Mouse (Mus musculus) urinary bladder, postnatal 10 days (tissue): ENCODE data around the gene Chrm3.

Experiments
- DNase-seq: peaks from one replicate; pipeline ENCODE4 v3.0.0; 2022; ENCODE audit warnings: low spot score

Chrm3 gene

GRCm38 (mm10) chr13:10071165-10071564 lies 289.5 kb downstream of the Chrm3 start:
- no peak for DNase-seq

- no peak for DNase-seq
Observed at GRCm38 (mm10) chr13:10068927-10069580, 291.6 kb downstream of the Chrm3 start.

DNA sequence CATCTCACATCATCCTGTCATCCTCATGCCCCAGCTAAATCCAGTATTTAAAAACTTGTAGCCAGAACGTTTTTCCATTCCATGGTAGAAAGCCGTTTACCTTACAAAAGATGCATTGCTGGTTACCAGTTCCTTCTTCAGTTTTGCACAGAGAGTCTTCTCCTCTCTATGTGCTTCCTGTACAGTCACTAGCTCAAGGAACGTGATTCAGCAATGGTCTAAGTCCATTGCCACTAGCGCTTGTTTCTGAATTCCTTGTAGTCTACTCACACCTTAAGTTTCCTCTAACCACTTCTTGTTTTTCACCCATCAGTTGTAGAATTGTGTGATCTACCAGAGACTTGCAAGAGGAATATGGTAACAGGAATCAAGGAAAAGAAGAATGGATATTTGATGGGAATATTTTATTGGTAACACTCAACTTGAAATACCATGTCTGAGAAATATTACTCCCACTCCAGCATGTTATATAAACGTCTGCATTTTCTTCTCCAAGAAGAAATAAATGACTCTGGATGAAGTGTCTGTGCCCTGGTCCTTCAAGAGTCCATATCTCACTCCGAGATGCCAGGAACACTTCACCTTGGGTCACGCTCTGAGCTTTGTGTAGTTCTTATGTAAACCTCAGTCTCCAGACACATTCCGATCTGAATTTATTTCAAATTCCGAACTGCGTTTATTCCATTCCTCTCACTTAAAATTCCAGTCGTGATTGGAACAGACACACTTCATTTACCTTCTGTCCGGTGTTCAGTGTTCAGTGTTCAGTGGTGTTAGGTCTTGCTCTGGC lies 293.6 kb downstream of the Chrm3 start:
- no peak for DNase-seq

- DNase-seq = no peak
Observed at GRCm38 (mm10) chr13:10065776-10066175, 294.9 kb downstream of the Chrm3 start.

DNA sequence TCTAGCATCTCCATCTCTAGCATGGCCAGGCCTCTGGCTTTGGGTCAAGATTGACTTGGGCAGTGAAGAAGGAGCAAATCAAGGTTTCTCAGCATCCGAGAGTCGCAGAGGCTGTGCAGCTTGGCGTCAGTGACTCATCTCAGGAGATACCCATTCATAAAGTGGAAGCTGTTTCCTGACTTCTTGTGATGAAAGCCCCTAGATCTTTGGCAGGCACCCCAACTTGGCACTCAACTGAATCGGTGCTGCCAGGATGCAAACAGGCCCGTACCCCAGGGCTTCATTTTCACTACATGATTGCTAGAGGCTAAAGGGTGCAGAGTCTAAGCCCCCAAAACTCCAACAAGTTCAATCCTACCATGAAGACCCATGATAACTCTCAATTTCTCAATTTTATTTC lies 298.0 kb downstream of the Chrm3 start:
- no peak for DNase-seq

- no peak for DNase-seq
Observed at GRCm38 (mm10) chr13:10058993-10059392, 301.7 kb downstream of the Chrm3 start.

DNA sequence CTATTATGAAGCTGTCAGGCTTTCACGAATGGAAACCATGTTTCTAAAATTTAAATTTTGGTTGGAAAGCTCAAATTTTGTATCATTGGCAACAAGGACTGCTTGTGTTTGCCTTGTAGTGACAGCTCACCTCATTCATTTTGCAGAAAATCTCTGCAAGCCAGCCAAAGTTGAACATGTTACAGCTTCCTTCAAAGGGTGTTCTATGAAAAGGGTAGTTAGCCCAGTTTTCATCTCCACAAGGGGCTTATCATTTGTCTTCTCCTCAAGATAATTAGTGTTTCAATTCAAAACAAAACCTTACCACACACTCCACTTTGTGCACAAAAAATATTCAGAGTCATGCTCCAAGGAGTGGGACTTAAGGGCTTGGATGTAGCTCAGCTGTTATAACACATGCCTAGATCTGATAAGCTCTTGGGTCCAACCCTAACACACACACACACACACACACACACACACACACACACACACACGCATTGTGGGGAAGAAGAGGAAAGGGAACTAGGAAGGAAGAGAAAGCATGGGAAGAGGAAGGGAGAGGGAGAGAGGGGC lies 302.9 kb downstream of the Chrm3 start:
- DNase-seq = no peak

DNA sequence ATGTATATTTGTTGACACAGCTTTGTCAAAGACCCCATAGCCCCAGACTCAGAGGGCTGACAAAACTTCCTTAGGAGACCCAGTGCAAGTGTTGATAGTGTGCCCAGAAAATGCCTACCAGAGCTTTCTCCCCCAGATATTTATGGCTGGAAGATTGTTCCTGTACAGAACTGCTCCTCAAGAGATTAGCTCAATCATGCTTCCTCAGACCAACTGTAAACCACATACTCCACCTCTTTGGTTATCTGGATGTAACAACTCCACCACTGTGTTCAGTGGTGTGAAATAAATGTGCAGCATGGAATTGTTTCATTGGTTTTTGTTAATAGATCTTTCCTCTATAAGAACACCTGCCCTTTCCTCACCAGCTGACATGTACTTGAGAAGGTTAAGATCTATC lies 306.6 kb downstream of the Chrm3 start:
- DNase-seq = no peak

DNA sequence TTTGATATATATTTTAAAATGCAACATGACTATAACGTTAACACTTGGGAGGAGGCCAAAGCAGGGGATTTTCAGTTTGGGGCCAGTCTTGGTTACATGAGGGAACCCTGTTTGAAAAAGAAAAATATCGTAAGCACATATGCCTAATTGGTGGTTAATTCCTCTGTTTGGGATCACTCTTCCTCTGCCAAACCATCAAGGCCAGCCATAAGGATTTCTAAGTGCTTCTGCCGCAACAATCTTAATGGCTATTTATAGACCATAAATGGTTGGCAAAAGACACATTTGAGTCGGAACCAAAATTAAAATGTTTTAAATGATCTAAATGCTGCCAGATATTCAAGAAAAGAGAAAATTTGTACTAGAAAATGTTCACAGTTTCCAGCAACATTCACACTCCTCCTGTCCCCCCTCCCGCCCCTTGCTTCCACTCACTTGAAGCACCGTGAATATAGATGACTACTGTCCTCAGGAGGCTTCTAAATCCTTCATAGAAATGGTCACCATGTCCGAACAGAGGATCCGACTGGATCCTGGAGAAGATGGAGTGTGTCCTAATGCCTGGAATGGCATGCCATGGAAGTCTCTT lies 307.3 kb downstream of the Chrm3 start:
- DNase-seq = no peak

DNA sequence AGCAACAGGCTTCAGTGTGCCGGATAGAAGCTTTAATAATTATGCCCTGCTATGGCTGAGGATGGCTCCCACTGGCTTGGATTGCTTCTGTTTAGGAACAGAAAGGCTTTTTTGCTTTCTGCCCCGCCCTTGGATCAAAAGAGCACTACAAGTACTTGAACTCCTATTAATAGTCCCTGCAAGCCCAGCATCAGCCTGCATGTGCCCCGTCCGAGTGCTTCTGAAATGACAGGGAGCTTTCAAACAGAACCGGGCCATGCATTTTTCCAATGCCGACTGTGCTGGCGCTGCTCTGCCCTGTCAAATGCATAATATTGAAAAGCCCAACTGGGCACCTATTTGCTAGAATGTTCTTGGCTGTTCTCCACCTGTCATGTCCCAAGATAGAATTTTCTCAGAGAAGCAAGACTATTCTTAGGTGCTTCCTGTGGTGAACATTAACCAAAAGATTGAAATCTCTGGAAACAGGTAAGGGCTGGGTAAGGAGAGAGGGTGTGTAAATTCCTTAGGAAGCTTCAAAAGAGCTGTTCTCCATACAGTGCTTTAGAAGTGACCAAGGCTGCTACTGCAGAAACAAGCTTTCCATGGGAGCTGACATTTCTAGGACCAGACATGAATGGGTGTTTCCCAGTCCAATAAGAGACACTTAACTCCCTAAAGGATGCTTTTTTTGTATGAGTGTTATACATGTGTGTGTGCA lies 314.8 kb downstream of the Chrm3 start:
- DNase-seq = no peak

DNA sequence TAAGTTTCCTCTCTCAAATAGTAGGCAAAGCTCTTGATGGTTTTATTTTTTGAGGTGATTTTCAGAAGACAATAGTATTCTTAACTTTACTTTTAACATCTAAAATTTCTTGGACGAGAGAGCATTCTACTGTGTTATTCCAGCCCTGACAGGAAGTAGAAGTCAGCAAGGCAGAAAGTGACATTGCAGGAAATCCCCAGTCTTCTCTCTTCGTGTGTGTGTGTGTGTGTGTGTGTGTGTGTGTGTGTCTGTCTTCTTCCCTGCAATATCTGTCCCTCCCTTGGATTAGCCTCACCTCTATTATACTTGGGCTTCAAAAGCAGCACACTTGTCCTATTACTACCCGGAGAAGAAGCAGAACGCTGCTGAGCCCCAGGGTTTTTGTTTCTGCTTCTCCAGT lies 316.6 kb downstream of the Chrm3 start:
- DNase-seq = no peak

DNA sequence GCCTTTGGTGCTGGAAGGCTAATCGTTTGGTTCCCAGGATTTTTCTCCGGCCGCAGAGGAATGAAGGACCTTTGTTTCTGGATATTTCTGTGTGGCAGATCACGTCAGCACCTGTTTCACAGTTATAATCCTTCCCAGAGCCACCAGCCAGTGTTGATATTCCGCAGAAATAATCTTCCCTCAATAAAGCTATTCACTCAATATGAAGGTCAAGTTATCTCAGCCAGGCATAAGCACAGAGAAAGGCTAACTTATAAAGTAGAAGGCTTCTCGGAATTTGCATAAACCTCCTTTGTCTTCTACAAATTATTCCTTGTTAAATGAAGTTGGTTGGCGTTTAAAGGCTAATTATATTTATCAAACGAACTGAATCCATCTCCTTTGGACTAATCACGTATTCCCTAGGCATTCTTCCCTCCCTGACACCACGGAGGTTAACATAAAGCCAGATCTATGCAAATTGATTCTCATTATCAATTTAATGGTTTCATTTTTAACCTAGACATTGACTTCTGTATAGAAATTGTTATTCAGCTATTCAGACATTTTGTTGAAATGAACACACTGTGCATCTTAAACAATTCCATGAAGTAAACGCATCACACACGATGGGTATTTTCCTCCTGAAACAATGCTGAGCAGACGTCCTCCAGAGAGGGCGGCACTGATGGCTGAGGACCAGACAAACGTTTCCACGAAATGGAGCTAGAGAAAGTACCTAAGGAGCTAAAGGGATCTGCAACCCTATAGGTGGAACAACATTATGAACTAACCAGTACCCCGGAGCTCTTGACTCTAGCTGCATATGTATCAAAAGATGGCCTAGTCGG lies 326.9 kb downstream of the Chrm3 start:
- no peak for DNase-seq

- DNase-seq = no peak
Observed at GRCm38 (mm10) chr13:10031547-10031946, 329.1 kb downstream of the Chrm3 start.

DNA sequence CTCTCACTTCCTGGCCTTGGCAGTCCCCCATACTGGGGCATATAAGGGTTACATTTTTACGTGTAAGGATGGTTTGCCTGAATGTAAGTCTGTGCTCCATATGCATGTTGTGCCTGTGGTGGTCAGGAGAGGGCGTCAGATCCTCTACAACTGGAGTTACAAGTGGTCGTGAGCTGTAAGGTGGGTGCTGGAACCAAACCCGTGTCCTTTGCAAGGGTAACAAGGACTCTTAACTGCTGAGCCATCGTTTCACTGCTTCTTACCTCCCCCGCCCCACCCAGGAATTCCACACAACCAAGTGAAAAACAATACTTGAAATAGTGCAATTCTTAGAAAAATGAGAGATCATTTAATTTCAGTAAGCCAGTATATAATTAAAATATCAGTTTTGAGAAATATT lies 330.7 kb downstream of the Chrm3 start:
- no peak for DNase-seq

DNA sequence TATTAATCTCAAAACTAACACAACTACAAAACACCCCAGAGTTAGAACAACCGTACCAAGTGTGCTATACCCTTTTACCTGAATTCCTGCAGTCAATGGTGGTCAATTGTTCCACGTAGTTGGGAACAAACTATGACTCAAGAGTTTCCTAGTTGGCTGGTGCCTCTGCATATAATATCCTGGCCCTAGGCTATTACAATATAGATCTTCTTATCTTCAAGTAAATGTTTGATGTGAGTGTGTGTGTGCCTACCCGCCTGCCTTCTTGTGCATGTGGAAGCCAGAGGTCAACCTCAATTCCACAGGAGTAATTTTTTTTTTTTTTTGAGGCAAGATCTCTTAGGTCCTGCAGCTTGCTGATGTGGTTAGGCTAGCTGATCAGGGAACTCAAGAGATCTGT lies 335.5 kb downstream of the Chrm3 start:
- DNase-seq = no peak

DNA sequence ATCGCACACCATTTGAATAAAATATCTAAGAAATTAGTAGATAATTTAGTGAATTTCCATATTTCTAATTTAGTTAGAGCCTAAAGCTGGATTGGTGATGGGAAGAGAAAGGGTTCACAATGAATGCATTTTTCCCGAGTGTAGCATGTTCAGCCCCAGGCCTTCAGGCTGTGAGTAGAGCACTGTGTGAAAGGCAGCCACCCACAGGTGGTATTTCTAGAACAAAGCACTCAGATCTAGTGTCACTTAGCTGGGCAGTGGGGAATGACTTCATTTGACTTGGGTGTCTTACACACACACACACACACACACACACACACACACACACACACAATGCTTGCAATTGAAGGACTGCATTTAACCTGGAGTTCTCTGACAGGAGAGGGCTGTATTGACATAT lies 337.5 kb downstream of the Chrm3 start:
- DNase-seq = no peak

- DNase-seq = no peak
Observed at GRCm38 (mm10) chr13:10019252-10019651, 341.4 kb downstream of the Chrm3 start.

- no peak for DNase-seq
Observed at GRCm38 (mm10) chr13:10002916-10003315, 357.7 kb downstream of the Chrm3 start.

DNA sequence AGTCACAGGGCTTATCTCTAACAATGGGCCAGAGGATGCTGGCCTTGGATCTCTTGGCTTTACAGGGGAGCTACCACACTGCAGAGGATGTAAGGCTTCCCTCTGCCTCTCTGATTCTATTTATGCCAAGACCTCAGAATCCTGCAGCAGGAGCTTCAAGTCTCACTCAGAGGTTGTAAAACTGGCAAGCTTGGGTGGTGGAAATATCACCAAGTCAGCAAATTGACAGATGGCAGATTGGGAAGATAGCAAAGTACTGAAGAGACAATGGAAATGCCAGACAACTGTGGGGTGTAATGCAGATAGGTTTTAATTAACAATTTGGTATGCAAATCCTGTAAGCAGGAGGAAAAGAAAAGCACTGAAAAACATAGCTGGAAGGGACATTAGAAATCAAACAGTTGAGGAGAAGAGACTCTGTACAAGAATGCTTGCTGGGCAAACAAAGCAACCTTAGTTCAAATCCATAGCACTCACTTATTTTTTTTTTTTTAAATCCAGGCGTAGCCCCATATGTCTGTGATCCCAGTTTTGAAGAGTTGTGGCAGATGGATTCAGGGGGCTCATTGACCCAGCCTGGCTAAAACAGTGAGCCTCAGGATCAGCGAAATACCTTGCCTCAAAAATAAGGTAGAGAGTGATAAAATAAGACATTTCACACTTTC lies 362.9 kb downstream of the Chrm3 start:
- DNase-seq = no peak

GRCm38 (mm10) chr13:9995852-9996251 lies 364.8 kb downstream of the Chrm3 start:
- no peak for DNase-seq

DNA sequence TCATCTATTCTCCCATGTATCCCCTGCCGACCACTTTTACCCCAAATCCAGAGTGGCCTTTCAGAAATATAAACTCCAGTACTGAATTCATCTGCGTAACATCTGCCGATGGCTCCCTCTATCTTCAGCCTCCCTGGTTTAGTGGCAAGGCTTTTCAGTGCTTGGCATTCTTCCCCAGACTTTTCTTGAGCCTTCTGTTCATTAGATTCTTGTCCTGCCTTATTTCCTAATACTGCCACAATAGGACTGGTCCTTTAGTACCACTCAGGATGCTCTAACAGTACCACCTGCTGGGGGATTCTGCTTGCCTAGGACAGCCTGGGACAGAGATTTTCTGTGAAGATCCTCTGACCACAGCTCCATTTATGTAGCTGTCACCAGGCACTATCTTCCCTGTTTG lies 367.1 kb downstream of the Chrm3 start:
- DNase-seq = no peak
